Mouse (Mus musculus) MEL-GATA-1-ER (cell line): ENCODE results near the gene Ston1.

Experiments
- DNase-seq: peaks from one replicate; pipeline ENCODE4 v3.0.0-alpha.2; 2012; ENCODE audit warnings: low read depth; ENCODE audit errors: extremely low read depth

Ston1 gene

DNA sequence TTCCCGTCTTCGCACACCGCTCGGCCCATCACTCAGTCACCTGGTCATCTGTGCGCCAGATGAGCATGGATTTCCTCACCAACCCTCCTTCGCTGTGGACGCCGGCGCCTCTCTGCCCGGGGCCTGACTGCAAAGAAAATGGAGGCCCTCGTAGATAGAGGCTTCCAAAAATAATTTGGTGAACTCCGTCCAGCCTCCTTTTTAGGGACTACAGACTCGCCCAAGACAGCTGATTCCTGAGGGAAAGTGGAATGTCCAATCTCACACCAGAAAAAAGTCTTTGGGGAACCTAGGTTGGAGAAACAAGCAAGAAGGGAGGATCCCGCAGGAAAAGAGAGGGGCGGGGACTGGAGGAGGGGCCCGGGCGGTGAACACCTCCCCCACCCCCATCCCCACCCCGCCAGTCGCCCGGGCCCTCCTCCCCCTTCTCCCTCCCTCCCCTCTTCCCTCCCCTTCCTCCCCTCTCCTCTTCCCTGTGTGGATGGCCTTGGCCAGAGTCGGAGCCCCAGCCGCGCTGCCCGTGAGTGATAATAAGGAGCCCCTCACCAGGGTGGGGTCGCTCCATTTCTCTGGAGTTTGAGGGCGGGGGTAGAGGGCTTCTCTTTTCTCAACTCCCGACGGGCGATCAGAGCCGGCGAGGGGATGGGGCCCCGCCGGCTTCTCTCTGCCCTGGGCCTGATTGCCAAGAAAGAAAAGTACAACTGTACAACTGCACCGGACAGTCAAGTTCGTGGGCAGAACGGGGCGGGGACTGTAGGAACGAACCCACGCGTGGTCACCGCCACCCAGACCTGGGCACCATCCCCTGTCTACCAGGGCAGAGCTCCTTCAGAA lies at the start of gene Ston1:
Gene Ston1 (plus strand): TSS at position 463 of the 834 bp plus-strand sequence.
- no peak for DNase-seq

DNA sequence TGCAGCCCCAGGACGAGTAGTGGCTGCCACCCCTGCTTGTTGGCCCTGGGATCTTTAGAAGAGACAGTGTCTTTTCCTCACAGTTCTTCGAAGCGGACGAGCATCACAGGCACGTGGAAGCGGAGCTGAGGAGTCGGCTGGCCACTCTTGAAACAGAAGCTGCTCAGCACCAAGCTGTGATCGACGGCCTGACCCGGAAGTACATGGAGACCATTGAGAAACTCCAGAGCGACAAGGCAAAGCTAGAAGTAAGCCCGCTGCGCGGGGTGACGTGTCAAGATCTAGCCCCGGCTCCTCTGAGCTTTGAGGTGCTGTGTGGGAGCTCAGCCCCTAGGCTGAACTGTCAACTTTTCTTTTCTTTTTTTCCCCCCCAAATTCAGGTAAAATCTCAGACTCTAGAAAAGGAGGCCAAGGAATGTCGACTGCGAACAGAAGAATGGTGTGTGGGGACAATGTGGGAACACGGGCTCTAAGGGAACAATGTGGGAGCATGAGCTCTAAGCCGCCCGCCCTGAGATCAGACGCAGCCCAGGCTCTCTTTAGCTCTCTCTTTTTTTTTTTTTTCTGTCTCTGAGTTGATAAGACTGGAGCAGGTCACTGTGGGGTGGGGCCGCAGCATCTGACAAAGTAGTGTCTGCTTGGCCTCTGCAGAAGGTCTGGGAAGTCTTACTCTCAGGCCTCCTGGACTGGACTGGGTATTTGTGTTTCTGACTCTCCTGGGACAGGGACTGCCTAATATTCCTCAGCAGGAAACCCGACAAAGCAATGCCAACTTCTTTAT lies 47.9 kb upstream of the Ston1 start:
- DNase-seq, result no peak

DNA sequence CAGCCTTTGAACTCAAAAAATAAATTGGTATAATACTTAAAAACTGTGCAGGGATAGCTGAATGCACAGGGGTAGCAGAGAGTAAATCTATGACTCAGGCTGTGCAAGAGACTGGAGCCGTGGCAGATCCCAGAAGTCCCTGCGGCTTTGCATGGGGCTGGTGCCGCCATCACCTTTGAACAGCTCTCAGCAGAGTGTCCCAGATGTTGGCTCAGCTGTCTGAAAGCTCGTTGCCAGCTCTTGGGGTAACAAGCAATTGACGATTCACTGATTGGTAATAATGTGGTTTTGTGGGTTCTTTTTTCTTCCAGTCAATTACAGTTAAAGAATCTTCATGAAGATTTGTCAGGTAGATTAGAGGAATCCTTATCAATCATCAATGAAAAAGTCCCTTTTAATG lies 47.1 kb upstream of the Ston1 start:
- no peak for DNase-seq

DNA sequence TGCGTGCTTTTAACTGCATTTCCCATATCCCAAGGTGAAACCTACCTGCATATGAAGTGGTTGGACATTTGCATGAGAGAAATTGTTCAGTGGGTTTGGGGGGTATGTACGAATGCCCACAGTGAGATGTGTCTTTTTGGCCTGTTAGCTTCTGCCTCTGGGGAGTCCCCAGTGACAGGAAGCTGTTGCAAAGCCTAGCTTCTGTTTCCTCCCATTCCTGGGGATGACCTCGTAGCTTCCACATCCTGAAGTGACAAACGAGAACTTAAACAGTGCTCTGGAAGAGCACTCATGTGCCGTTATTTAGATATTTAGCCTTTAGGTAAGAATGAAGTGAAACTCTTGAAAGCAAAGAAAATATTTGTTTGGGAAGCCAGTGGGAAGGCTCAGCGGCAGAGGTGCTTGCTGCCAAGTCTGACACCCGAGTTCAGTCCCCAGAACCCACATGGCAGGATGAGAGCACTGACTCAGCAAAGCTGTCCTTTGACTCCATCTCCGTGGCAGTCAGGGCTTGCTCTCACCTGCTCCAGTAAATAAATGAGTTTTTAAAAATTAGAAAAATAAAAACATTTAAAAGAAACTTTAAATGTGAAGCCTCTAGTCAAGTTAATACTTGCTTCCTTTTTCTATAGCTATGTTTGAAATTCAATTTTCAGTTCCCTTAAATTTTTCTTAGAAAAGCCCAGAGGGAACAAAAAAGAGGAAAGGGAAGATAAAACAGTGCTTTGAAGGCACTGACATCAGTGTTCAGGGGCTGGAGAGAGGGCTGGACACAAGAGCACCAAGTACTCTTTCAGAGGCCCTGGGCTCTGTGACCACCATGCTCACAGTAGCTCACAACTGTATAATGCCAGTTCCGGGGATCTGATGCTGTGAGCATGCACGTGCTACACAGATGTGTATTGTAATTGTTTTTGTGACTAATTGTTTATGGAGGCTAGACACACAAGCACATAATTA lies 46.2 kb upstream of the Ston1 start:
- DNase-seq, result peak; percentile 20

DNA sequence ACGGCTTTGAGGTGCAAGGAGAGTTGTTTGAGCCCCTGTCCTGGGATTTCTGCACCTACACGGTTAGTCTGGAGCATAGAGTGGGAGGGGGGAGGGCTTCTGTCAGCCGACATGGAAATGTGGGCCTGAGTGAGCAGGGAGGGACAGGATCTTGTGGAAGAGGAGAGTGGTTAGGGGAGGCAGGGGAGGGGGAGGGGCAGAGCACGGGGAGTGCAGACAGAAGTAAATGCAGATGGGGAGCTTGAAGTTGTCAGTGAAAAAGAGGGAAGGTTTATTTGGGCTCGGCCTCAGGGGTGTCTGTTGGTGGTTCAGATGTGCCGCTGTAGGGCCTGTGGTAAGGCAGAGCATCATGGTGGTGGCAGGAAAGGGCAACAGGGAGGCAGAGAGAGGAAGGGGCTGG lies 44.9 kb upstream of the Ston1 start:
- DNase-seq, result no peak

DNA sequence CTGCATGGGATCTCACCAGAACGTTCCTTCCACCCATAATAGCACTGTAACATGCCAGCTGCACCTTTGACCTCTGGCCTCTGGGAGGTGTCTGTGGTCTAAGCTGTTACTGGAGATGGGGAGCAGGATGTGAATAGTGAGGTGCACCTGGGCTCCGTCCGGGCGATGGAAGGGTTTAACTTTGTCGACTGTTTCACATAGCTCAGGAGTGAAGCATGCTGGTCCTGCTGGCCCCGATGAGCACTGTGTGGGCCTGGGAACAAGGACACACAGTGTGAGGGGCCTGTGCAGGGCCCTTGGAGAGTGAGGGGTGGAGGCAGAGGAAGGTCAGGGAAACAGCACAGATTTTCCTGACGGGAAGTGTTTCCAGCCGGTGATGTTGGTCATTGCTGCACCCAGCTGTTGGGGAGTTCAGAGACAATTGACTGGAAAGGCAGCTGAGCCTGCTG lies 44.5 kb upstream of the Ston1 start:
- no peak for DNase-seq

DNA sequence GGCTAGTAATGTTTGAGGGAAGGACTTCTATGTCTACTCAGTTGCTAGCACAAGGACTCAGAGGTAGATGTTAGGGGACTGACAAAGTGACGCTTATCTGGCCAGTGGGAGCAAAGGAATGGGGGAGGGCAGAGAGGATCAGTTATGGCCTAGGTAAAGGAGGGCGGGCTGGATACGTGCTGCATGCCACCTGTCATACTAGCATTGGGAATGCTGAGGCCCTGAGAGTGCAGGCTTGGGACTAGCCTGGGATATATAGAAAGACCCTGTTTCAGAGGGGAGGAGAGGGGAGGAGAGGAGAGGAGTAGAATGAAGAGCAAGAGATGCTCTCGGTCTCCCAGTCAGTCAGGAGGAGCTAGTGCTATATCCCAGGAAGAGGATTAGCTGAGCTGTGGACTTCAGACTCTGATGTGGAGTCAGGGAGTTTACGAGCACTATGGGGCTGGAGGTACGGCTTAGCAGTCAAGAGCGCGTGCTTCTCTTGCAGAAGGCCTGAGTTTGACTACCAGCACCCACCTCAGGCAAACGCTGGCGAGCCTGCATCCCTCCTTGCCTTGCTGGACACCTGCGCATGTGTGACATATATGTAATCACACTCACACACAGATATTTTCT lies 43.9 kb upstream of the Ston1 start:
- no peak for DNase-seq

DNA sequence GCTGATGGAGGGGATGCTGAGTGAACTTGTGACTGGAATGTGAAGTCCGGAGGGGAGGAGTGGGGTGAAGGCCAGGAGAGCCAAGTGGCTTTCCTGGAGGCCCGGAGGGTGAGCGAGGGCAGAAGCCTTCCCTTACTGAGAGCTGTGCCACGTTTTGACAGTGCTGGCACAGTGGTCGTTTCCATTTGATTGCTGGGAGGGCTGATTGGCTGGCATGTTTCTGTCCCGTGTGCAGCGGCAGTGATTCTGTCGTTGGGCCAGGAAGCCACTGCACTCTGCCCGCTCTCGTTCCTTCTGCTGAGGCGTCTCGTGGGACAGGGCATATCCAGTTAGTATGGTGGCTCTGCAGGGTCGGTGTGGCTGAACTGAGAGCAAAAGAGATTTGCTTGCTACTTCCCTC lies 41.3 kb upstream of the Ston1 start:
- no peak for DNase-seq

DNA sequence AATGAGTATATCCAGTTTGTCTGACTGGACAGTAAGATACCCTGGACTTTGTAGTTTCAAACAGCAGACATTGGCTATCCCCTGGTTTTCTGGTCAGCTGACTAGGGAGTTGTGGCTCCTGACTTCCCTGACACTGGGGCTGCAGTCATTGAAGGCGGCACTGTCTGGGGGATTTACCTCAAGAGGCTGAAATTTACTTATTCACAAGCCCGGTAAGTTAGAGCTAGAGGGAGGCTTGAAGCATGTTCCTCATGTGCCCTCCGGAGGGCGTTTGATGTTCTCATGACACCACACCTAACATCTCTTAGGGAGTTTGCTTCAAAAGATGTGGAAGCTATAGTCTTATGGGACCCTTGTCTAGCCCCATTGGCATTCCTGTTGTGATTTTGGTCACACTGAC lies 40.8 kb upstream of the Ston1 start:
- no peak for DNase-seq

DNA sequence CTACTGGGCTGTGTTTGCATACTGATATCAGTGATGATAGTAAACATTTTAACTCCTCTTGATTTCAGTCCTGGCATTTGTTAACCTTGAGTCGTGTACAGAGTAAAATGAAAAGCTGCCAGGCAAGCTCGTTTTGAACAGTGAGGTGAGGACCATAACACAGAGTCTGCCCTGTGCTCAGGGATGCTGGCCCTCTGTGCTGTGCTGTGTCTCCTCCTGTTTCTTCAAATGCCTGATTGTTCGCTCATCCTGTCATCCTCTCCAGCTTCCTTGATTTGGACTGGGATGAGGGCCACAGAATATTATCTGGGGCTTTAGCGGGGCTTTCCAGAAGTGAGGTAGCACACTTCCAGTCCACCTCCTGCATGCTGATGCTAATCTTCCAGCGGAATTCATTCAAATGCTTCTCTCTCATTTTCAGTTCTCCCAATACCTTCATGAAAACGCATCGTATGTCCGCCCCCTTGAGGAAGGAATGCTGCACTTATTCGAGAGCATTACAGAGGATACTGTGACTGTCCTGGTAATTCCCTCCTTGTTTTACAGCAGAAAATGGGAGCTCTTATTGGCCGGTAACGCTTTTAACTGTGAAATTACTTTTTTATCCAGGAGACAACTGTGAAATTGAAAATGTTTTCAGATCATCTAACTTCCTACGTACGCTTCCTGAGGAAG lies 39.2 kb upstream of the Ston1 start:
- DNase-seq, result no peak

DNA sequence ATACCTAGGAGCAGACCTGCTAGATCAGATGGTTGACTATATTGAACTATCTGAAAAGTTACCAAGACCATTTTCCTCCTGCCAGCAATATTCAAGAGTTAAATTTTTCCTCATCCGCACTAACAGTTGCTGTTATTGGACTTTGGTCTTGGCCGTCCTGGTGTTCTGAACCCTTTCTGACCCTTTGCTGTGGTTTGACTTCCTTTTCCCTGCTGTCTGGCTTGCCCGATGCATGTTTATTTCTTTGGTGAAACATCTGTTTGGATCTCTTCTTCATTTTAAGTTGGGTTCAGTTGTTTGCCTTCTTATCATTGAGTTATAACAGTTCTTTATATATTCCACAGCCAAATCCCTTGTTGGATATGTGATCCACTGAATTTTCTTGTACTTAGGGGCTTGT lies 33.9 kb upstream of the Ston1 start:
- no peak for DNase-seq

DNA sequence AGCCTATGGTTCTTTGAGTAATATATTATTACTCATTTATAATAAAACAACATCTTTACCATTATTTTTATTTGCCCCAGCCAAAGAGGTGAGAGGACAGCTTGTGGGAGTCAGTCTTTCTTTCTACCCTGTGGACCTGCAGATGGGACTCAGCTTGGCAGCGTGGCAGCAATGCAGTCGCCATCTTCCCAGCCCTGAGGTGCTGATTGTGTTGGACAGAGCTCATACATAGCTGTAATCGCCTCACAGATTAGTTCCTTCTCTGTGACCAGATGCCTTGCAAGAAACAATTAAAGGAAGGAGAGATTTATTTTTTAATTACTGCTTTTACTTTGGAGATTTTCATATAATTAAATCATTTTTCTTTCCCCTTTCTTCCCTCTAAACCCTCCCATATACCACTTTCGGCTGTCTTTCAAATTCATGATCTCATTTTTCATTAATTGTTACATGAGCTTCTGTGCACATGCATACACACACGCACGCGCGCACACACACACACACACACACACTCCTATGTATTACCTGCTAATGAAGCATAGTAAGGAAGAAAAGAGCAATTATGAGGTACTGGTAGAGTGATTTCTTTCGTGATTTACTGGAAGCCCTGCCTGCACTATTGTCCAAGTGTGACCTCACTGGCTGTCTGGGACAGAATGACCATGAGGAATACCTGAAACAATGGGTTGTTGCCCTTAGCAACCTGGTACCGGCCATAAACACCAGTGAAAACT lies 27.5 kb upstream of the Ston1 start:
- DNase-seq, result no peak

DNA sequence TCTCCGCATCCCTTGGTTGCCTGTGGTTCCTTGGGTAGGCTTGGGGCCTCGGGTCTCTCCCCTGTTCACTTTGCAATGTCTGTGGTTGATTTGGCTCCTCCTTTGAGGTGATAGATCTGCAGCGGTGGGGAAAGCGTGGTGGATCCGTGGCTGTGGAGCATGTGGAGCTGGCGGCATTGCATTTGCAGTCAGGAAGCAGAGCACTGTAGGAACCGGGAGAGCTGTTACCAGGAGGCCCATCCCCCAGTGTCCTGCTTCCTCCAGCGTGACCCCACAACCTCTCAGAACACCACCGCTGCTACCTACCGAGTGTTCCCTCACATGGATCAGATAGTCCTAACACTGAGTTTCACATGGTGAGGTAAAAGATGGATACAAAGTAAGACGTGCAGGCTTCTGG lies 26.7 kb upstream of the Ston1 start:
- DNase-seq, result no peak

DNA sequence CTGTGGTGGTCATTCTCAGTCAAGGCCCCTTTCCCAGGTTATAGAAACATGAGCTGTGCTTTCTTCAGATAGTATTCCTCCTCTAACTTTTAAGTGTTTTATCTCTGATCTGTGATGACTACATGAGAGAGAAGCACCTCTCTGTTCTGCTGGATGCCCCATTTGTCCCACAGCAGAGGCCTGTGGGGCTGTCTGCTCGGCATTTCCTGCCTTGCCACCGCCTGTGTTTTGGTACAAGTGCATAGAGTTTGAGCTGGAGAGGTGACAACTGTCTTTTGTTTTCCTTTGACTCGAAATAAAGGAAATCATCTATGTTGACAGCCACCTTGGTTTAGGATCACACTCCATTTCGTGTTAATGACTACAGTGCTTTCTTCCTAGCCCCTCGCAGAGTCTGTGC lies 22.7 kb upstream of the Ston1 start:
- DNase-seq, result no peak

DNA sequence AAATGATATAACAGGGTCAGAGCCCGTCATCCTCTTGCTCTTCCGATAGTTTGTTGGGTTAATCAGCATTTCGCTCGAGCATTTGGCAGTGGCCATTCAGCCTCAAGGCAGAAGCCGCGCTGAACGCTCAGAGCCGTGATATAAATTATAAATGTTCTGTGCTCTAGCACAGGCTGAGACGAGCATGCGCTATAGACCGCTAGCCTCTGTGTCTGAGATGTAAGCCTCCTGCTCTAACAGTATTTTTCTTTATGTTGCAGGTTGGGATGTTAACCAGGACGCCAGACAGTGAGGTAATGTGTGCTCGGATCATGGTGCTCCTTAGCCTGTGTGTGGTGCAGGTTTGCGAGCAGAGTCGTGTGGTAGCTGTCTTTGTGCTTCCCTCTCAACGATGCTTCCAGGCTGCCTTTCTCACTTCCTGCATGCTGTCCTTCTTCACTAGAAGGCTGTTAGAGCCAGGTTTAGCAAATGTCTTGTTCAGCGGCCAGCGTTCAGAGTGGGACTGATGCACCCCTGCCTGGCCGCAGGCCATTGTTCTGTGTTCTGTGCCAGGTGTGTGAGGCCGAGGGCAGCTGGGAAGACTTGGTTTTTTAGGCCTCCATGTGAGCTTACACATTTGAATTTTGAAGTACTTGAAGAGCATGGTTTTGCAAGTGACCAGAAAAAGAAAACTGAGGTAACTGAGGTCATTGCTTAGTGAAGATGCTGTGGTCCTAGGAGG lies 18.8 kb upstream of the Ston1 start:
- DNase-seq, result no peak

DNA sequence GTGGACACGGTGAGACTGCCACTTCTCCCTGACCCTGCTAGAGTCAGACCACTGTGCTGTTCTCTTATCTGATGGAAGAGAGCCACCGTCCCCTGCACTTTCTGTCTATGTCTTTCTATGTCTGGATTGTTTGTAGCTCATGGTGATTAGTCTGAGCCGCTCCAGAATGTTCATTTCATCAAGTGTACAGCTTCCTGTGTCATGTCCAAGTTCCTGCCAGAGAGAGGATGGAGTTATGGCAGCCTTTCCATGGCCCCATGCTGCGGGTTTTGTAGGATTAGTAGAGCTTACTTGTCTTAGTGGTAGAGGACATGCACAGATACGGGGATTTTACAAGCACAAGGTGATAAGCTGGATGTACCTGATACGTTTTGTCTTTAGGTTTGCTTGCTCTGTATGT lies 16.9 kb upstream of the Ston1 start:
- DNase-seq, result no peak

DNA sequence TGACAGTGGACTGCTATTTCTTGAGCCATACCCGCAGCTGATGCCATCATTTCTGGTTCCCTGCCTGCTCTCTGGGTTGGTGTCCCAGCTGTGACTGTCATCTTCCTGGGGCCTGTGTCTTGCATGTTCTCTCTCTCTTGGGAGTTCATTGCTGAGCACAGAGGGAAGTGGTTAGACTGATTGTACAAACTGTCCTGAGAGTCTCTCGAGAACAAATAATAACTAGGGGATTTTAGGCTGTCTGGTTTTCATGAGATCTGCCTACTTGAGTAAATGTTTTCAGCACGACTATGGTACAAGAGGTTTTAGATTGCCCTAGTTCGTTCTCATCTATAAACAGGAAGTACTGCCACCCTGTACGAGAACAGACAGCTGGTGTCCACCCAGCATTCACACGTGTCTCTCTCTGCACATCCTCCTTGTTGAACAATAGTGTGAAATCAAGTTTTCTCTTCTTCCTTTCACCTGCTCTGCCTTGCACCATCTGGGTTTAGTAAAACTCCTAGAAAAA lies 15.9 kb upstream of the Ston1 start:
- no peak for DNase-seq

DNA sequence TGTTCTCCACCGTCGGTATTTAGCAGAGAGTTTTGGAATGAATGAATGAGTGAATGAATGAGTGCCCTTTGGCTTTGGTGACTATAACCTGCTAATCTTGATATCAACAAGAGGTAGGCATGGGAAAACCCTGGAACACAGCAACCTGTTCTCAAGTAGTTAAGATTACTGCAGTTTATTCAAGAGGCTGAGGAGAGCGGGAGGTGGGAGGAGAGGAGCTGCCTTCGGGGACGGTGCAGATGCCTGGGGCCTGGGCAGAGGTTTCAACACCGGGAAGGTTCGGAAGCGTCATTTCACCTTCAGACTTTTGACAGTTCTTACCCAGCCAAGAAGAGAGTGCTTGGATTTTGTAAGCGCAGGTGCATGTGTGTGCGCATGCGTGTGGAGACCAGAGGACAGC lies 14.5 kb upstream of the Ston1 start:
- no peak for DNase-seq

DNA sequence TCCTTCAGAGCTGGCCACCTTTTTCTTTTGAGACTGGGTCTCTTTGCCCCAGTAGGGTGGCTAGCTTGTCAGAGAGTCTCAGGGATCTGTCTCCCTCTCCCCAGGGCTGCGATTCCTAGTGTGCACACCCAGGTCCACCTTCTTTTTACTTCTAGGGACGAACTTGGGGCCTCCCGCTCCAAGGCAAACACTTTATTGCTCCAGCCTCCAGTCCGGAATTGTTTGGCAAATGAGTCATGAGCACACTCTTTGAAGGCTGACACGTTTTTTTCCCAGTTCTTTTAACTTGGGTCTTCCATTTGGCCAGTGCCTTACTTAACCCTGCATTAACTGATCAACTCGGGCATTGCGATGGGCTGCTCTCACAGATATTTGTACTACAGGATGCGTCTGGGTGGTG lies 14.1 kb upstream of the Ston1 start:
- no peak for DNase-seq
